Mouse (Mus musculus) spleen, embryonic (tissue): ENCODE results near the gene Gprc5d.

Experiments
- CTCF ChIA-PET: fragments of 350-600 bp; sonication (Branson Sonifier 250); formaldehyde crosslinking; loops from one replicate; lab custom pipeline; 2022; lab: Charles Lee

The Gprc5d gene

GRCm38 (mm10) chr6:135136439-135137161, 18.5 kb upstream of the Gprc5d start:
- CTCF ChIA-PET: interaction anchor here (0.6 kb wide), 1 partner anchor 754 kb away, joined by 4 read pairs; no protein-coding TSS in a partner anchor

GRCm38 (mm10) chr6:135135735-135136134, 17.7 kb upstream of the Gprc5d start:
- CTCF ChIA-PET: no interaction called here

GRCm38 (mm10) chr6:135133486-135133885, 15.4 kb upstream of the Gprc5d start:
- CTCF ChIA-PET: no interaction called here

- CTCF ChIA-PET: no interaction called here
Observed at GRCm38 (mm10) chr6:135133086-135133485, 15.0 kb upstream of the Gprc5d start.

- CTCF ChIA-PET: no interaction called here
Observed at GRCm38 (mm10) chr6:135124755-135125380, 6.8 kb upstream of the Gprc5d start.

- CTCF ChIA-PET: no interaction called here
Observed at GRCm38 (mm10) chr6:135116479-135116878, 1.6 kb downstream of the Gprc5d start.

GRCm38 (mm10) chr6:135113114-135113436, 5.0 kb downstream of the Gprc5d start:
- CTCF ChIA-PET: no interaction called here

- CTCF ChIA-PET: no interaction called here
Observed at GRCm38 (mm10) chr6:135112411-135113113, 5.5 kb downstream of the Gprc5d start.

GRCm38 (mm10) chr6:135107014-135107413, 11.1 kb downstream of the Gprc5d start:
- CTCF ChIA-PET: no interaction called here

- CTCF ChIA-PET: no interaction called here
Observed at GRCm38 (mm10) chr6:135102736-135103303, 15.3 kb downstream of the Gprc5d start.

GRCm38 (mm10) chr6:135100787-135101472, 17.2 kb downstream of the Gprc5d start:
- CTCF ChIA-PET: no interaction called here

- CTCF ChIA-PET: no interaction called here
Observed at GRCm38 (mm10) chr6:135092798-135093470, 25.1 kb downstream of the Gprc5d start.

- CTCF ChIA-PET: no interaction called here
Observed at GRCm38 (mm10) chr6:135090661-135091060, 27.4 kb downstream of the Gprc5d start.

GRCm38 (mm10) chr6:135089786-135090185, 28.3 kb downstream of the Gprc5d start:
- CTCF ChIA-PET: no interaction called here

- CTCF ChIA-PET: no interaction called here
Observed at GRCm38 (mm10) chr6:135087721-135088451, 30.2 kb downstream of the Gprc5d start.

GRCm38 (mm10) chr6:135085703-135086102, 32.4 kb downstream of the Gprc5d start:
- CTCF ChIA-PET: no interaction called here

GRCm38 (mm10) chr6:135083991-135084502, 34.0 kb downstream of the Gprc5d start:
- CTCF ChIA-PET: interaction anchor here (0.7 kb wide), 1 partner anchor 88 kb away, joined by 5 read pairs; no protein-coding TSS in a partner anchor

- CTCF ChIA-PET: no interaction called here
Observed at GRCm38 (mm10) chr6:135078420-135078819, 39.7 kb downstream of the Gprc5d start.

- CTCF ChIA-PET: no interaction called here
Observed at GRCm38 (mm10) chr6:135076202-135076601, 41.9 kb downstream of the Gprc5d start.

GRCm38 (mm10) chr6:135074405-135074947, 43.6 kb downstream of the Gprc5d start:
- CTCF ChIA-PET: no interaction called here
